Mouse (Mus musculus) layer of hippocampus, adult 11-12 months (tissue): Measurements from ENCODE around the gene Sap30bp.

Experiments
- DNase-seq: peaks from one replicate; pipeline ENCODE4 v3.0.0; 2022; ENCODE audit warnings: low spot score

Sap30bp gene

GRCm38 (mm10) chr11:115933108-115933746 lies at the start of gene Sap30bp, which contains the start of gene Recql5:
Gene Sap30bp, plus strand, starts transcription at chr11:115933282.
Gene Recql5, minus strand, starts transcription at chr11:115933477.
- peak; percentile 98 for DNase-seq

- no peak for DNase-seq
Observed at GRCm38 (mm10) chr11:115884361-115884760, 48.7 kb upstream of the Sap30bp start.

DNA sequence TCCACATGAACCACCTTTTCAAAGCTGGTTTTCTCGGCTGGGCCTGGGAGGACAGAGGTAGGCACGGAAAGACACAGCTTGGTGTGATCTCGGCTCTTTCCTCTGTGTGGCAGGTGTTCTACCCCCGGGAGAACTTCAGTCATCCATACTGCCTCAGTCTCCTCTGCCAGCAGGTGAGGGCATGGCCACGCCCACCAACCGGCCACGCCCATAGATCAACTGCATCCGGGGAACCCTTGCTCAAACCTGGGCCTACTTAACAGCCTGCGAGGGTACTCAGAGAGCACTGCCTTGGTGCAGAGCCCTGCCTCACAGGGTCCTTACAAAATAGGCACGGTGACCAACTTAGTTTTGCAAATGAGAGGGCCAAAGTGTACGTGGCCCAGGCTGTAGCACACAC lies 47.8 kb upstream of the Sap30bp start:
- DNase-seq, result no peak

DNA sequence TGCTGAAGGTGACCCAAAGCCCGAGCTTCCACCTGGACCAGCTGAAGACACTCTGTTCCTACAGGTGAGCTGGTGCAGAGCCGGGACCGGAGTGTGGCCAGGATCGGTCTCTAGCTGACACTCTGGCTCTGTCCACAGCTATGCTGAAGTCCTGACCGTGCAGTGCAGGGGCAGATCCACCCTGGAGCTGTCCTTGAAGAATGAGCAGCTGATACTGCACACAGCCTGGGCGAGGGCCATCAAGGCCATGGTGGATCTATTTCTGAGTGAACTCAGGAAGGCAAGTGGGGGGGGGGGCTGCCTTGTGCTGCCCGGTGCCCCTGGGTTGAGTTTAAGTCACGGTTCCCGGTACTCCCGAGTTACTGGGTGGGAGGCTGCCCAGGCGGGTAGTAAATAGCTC lies 46.6 kb upstream of the Sap30bp start:
- no peak for DNase-seq

GRCm38 (mm10) chr11:115888020-115888419 lies 45.1 kb upstream of the Sap30bp start:
- DNase-seq, result no peak

- no peak for DNase-seq
Observed at GRCm38 (mm10) chr11:115889159-115889558, 43.9 kb upstream of the Sap30bp start.

DNA sequence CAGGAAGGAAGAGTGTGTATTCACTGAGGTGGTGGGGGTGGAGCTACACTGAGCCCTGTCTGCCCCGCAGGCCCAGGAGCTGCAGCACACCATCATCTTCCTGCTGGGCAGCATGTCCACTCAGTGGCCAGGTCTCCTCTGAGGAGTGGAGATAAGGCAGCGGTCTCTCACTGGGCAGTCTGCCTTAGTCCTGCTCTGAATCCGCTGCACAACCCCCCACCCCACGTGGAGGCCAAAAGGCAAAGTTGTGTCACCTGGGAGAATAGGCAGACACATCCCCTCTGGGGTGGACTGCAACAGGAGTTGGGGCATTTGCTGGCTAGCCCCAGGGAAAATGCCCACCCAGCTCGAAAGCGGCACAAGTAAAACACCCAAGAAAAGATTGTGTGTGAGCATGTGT lies 40.9 kb upstream of the Sap30bp start:
- DNase-seq, result no peak

- no peak for DNase-seq
Observed at GRCm38 (mm10) chr11:115893071-115893470, 40.0 kb upstream of the Sap30bp start.

- peak; percentile 35 for DNase-seq
Observed at GRCm38 (mm10) chr11:115894755-115895520, 38.1 kb upstream of the Sap30bp start.

GRCm38 (mm10) chr11:115898446-115898845 lies 34.6 kb upstream of the Sap30bp start:
- no peak for DNase-seq

- peak; percentile 81 for DNase-seq
Observed at GRCm38 (mm10) chr11:115898886-115899285, 34.2 kb upstream of the Sap30bp start.

DNA sequence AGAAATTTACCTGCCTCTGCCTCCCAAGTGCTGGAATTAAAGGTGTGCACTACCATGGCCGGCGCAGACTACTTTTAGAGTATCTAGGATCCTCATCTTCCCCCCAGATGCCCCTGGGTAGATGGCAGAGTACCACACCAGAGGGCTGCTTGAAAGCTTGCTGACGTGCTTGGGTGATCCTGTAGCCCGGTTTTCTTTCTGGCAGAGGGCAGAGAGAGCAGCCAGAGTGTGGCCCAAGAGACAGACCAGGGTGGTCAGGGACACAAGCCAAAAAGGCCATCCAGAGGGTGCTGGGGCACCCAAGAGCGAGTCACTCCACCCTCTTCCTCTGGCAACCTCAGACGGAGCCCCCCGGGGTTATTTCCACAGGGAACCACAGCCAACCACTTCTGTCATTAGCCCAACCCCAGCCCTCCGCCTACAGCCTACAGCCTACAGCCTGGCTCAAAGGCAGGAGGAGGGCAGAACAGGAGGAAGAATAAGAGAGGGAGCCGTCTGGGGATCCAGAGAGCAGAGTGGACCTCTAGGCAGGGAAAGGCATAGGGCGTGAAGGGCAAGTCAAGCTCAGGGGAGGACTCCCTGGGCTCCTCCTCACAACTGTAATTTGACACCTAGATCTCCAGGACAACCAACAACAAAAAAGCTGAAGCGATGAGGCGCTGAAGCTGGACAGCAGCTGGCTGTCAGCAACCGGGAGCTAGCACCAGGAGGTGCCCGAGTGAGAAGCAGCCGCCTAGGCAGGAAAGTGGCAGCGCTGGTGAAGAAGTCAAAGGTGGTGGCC lies 33.4 kb upstream of the Sap30bp start, which contains the start of gene Smim5:
TSS of gene Smim5 (plus strand) at position 481 of the 781 bp plus-strand sequence.
- no peak for DNase-seq

GRCm38 (mm10) chr11:115900561-115901337 lies 32.3 kb upstream of the Sap30bp start:
- DNase-seq, result no peak

- no peak for DNase-seq
Observed at GRCm38 (mm10) chr11:115901338-115902161, 31.5 kb upstream of the Sap30bp start.

- no peak for DNase-seq
Observed at GRCm38 (mm10) chr11:115902177-115902576, 30.9 kb upstream of the Sap30bp start.

GRCm38 (mm10) chr11:115902831-115903230 lies 30.3 kb upstream of the Sap30bp start:
- no peak for DNase-seq

DNA sequence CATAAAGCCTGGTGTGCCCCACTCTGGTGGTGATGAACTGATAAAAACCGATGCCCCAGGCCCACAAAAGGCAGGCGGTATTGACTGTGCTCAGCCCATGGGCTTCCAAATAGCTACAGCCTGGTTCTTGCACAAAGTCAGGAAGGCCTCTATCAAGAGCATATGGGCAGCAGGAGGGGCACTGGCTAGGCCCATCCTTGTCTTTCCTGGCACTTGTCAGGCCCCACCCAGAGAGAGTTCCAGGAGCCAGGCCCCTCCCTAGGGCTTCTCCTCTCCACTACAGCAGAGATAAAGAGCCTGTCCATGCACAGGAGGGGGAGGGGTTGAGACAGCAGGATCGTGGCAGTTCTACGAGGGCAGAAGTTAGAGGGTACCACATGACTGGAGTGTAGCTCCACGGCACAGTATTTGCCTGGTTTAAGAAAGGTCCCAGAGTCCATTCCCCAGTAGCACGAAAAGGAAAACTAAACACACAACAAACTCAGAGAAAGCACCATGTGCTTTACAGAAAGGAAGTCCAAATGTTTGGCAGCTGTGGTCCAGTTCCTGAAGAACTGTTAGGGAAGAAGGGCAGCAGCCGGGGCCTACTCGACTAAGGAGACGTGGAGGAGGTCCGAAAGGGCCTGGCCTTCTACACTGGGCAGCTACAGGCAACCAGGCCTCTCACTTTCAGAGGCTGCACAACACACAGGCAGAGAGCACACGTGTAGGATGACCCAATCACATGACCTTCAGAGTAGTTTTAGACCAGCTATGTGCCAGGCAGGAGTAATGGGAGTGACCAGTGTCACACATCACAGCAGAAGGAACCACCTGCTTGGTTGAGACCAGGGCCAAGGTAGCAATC lies 29.5 kb upstream of the Sap30bp start:
- DNase-seq, result no peak

GRCm38 (mm10) chr11:115904231-115904955 lies 28.7 kb upstream of the Sap30bp start:
- no peak for DNase-seq
